Mouse (Mus musculus) intestine, embryonic 14.5 days (tissue): ENCODE measurements around the gene Olfr59. TPM values are rescaled to one million over a fixed set of nuclear protein-coding genes. Genes with fewer than 3 reads are reported as not detected.

Experiments
- ATAC-seq: fragments of 200-750 bp; cut with Nextera tagmentation; replicated peaks from 2 replicates; pipeline ENCODE4 v1.8.0; 2017; ENCODE audit warnings: low read depth, moderate number of reproducible peaks, moderate TSS enrichment, moderate library complexity; ENCODE audit not compliant: low FRiP score, low TSS enrichment
- DNase-seq: peaks from one replicate; pipeline ENCODE4 v3.0.0-alpha.2; 2018; ENCODE audit warnings: low spot score
- H3K27ac ChIP-seq: fragments of 300-500 bp; sonication (generic); 2 replicates; pipeline ENCODE4 v1.5.1; 2014; ENCODE audit warnings: low read depth, mild to moderate bottlenecking, control low read depth
- H3K27me3 ChIP-seq: fragments of 300-500 bp; sonication (generic); replicated peaks from 2 replicates; pipeline ENCODE4 v1.6.1; 2014; ENCODE audit warnings: low read length, control low read depth; ENCODE audit not compliant: control insufficient read depth, insufficient read depth
- H3K36me3 ChIP-seq: fragments of 300-500 bp; sonication (generic); 2 replicates; pipeline ENCODE4 v1.6.1; 2014; ENCODE audit warnings: low read length, control low read depth; ENCODE audit not compliant: control insufficient read depth, insufficient read depth
- H3K4me1 ChIP-seq: fragments of 300-500 bp; sonication (generic); replicated peaks from 2 replicates; pipeline ENCODE4 v1.6.1; 2014; ENCODE audit warnings: low read length, control low read depth, mixed read lengths; ENCODE audit not compliant: control insufficient read depth, insufficient read depth
- H3K4me2 ChIP-seq: fragments of 300-500 bp; sonication (generic); 2 replicates; pipeline ENCODE4 v1.6.1; 2014; ENCODE audit warnings: low read length
- H3K4me3 ChIP-seq: fragments of 300-500 bp; sonication (generic); 2 replicates; pipeline ENCODE4 v1.5.1; 2014; ENCODE audit warnings: low read depth, low read length, control low read depth, mixed read lengths
- H3K9ac ChIP-seq: fragments of 300-500 bp; sonication (generic); 2 replicates; pipeline ENCODE4 v1.6.1; 2014; ENCODE audit warnings: mild to moderate bottlenecking, low read length
- H3K9me3 ChIP-seq: fragments of 300-500 bp; sonication (generic); 2 replicates; pipeline ENCODE4 v1.6.1; 2016; ENCODE audit warnings: low read length, control low read depth; ENCODE audit not compliant: control insufficient read depth
- WGBS: fragments of 180-500 bp; shearing (Covaris S2); extraction: QIAGEN DNeasy Blood & Tissue Kit; methylation state at CpG from one replicate; pipeline ENCODE4 v1.1.7; 2014; 5-methylcytosine and 5-hydroxymethylcytosine counted together
- polyA plus RNA-seq: library from polyadenylated mRNA; unstranded; fragments of >200 nt; fragmentation: Nextera tagmentation; extraction: Ambion mirVana; gene quantifications from 2 replicates; pipeline ENCODE4 v1.2.1, GENCODE M21; 2014

The Olfr59 gene
- polyA plus RNA-seq, result not detected in 2 replicates

DNA sequence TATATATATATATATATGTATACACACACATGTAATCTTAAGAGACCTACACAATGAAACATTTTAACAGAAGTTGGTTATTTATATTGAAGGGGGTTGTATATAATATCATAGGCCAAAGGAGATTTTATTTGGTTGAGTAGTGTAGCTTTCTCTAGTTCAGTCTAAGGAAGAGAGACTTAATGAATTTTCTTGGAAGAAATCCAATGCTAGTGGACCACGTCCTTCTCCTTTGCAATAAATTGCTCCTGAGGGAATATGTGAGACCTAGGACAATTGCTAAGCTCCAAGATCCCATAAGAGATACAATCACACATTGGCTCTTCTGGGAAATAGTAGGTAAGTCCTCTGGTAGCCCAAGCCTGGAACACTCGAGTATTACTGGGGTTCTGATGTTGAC lies at the start of gene Olfr59:
Gene Olfr59, plus strand, starts transcription at position 301 of the 400 bp plus-strand sequence.
- no peak for DNase-seq
- Histone ChIP-seq H3K27ac (no peak within 1 kb of the TSS), H3K4me3 (no peak within 1 kb of the TSS), H3K4me1 (no peaks in the 10 kb centered on the region), H3K4me2 (no peak within 1 kb of the TSS), H3K9ac (no peak within 1 kb of the TSS), H3K27me3 (no peaks in the 10 kb centered on the region), H3K9me3 (0 out of 2 replicates have a peak, but pooled peaks cover 4% of the 10 kb centered on the region), H3K36me3 (no peaks in the 10 kb centered on the region)
- WGBS, result 58% methylated on average over 2 of the region's 2 CpGs
- ATAC-seq, result no peak

DNA sequence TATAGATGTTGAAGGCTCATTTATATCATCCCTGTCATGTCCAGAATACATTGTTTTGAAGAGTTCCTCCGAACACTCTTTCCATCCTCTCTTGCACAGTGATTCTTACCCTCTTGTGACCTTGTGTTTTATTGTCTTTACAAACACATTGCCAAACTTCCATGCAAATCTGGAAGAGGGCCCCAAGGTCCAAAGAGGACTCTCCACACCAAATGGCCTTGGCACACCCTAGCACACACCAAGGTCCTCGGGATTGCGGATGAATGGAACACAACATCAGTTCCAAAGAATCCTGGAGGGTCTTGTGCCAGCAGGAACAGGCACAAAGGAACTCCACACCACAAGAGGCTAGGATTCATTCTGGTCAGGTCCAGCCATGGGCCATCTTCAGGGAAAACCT lies 42.3 kb upstream of the Olfr59 start:
- Histone ChIP-seq H3K36me3 (no peaks in the 10 kb centered on the region), H3K27ac (no peak overlapping the region), H3K4me2 (no peak overlapping the region), H3K9me3 (no peaks in the 10 kb centered on the region), H3K9ac (no peak overlapping the region), H3K27me3 (no peaks in the 10 kb centered on the region), H3K4me3 (no peak overlapping the region), H3K4me1 (no peaks in the 10 kb centered on the region)
- ATAC-seq (no peak), DNase-seq (no peak)
- WGBS, result 86% methylated on average over 3 of the region's 3 CpGs

DNA sequence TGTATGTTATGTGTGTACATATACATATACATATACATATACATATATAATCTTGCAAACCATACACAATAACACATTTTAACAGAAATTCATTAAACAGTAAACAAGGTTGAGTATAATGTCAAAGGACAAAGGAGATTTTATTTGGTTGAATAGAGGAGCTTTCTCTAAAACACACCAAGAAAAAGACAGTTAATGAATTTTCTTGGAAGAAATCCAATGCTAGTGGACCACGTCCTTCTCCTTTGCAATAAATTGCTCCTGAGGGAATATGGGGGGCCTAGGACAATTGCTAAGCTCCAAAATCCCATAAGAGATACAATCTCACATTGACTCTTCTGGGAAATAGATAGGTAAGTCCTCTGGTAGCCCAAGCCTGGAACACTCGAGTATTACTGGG lies 24.0 kb upstream of the Olfr59 start, which contains the start of gene Olfr406:
Gene Olfr406, plus strand, starts transcription at position 301 of the 400 bp plus-strand sequence.
- 38% methylated on average over 2 of the region's 2 CpGs for WGBS
- ATAC-seq, result no peak
- Histone ChIP-seq H3K4me1 (no peaks in the 10 kb centered on the region), H3K9ac (no peak within 1 kb of the TSS), H3K4me2 (no peak within 1 kb of the TSS), H3K9me3 (no peaks in the 10 kb centered on the region), H3K27ac (no peak within 1 kb of the TSS), H3K36me3 (no peaks in the 10 kb centered on the region), H3K4me3 (no peak within 1 kb of the TSS), H3K27me3 (no peaks in the 10 kb centered on the region)
- no peak for DNase-seq

DNA sequence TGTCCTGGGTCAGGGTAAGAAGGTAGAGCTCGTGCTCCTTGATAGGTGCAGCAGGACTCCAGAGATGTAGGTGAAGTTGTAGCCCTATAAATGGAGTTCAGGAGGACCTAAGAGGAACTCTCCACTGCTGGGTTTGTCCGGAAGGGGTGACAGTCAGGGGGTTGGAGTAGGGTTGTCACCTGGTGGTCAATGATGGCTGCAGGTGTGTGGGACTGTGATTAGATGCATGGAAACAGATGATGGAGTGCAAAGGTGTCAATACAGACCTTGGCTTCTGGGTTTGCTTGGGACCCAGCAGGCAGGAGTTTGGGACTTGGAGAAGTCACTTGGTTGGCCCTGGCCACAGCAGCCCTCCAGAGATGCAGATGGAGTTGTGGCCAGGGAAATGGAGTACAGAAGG lies 3.7 kb downstream of the Olfr59 start:
- no peaks in the 10 kb centered on the region for H3K4me1 ChIP-seq
- DNase-seq, result no peak
- 81% methylated on average over 2 of the region's 2 CpGs for WGBS

DNA sequence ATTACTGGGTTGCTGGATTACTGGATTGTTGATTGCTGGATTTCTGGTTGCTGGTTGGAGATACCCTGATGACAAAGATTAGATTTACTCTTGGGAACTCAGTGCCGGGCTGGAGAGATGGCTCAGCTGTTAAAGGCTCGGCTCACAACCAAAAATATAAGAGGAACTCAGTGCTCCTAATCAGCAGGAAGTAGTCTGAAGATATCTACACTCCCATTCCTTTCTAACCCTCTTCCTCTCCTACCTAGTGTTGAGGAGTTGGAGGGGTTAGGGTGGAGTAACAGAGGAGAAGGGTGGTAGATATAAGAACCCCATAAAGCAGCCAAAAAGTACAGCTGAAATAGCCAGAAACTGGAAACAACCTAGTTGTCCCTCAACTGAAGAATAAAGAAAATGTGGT lies 42.5 kb downstream of the Olfr59 start:
- Histone ChIP-seq H3K9ac (no peak overlapping the region), H3K4me1 (no peaks in the 10 kb centered on the region), H3K4me3 (no peak overlapping the region), H3K27me3 (no peaks in the 10 kb centered on the region), H3K27ac (no peak overlapping the region), H3K36me3 (no peaks in the 10 kb centered on the region), H3K4me2 (no peak overlapping the region), H3K9me3 (no peaks in the 10 kb centered on the region)
- DNase-seq (no peak), ATAC-seq (no peak)
- WGBS, result 83% methylated on average over 2 of the region's 2 CpGs

More for the DNA sequence above, 3.7 kb downstream of the Olfr59 start:
- no peak overlapping the region for H3K4me2 ChIP-seq
- no peaks in the 10 kb centered on the region for H3K27me3 ChIP-seq
- no peak for ATAC-seq
- H3K4me3 ChIP-seq, result no peak overlapping the region
- no peak overlapping the region for H3K27ac ChIP-seq
- H3K36me3 ChIP-seq, result no peaks in the 10 kb centered on the region
- H3K9ac ChIP-seq, result no peak overlapping the region
- no peaks in the 10 kb centered on the region for H3K9me3 ChIP-seq

DNA sequence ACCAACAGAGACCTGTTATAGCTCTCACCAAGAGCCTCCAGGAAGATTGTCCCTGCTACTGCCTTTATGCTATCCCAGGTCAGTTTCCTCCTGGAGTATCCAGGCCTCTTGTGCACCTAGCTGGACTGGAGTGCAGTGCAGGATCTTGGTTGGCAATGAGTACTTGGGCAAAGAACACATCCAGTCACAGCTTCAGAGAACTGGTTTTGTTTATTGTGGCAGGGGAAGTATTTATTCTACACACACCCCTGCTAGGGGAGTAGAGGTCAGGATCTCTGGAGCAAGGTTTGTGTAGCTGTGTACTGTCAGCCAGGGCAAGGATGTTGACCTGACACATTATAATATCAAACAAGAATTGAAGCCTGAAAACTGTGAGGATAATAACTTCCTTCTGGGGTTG lies 45.2 kb downstream of the Olfr59 start:
- DNase-seq, result no peak
- H3K4me1 ChIP-seq, result no peaks in the 10 kb centered on the region
- H3K4me3 ChIP-seq, result no peak overlapping the region
- no peak overlapping the region for H3K27ac ChIP-seq
- no peaks in the 10 kb centered on the region for H3K27me3 ChIP-seq
- ATAC-seq, result no peak
- H3K9me3 ChIP-seq, result no peaks in the 10 kb centered on the region
- no peak overlapping the region for H3K9ac ChIP-seq
- no peaks in the 10 kb centered on the region for H3K36me3 ChIP-seq
- no peak overlapping the region for H3K4me2 ChIP-seq

DNA sequence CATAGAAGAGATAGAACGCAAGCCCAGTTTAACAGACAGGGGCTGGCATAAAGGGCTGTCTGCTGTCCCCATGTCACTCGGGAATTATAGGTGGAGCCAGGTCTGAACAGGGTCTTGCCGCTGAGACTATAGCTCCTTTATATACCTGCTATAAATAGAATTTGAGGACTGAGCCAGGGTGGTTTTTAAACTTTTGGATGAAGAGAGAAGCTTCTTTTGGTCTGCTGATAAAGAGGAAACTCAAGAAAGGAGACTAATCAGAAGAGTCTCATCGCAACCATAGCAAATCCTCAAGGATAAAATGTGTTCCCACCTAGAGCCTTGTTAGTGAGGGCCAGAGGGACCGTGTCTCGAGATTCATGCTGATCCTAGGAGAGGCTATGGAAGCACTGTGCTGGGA lies 54.4 kb downstream of the Olfr59 start, which contains the start of gene Olfr410:
Gene Olfr410, minus strand, starts transcription at position 101 of the 400 bp plus-strand sequence.
- no peak within 1 kb of the TSS for H3K4me2 ChIP-seq
- no peaks in the 10 kb centered on the region for H3K9me3 ChIP-seq
- DNase-seq (no peak), ATAC-seq (no peak)
- no peaks in the 10 kb centered on the region for H3K27me3 ChIP-seq
- H3K9ac ChIP-seq, result no peak within 1 kb of the TSS
- no peaks in the 10 kb centered on the region for H3K4me1 ChIP-seq
- no peak within 1 kb of the TSS for H3K4me3 ChIP-seq
- WGBS, result 82% methylated on average over 6 of the region's 6 CpGs
- H3K36me3 ChIP-seq, result no peaks in the 10 kb centered on the region
- H3K27ac ChIP-seq, result no peak within 1 kb of the TSS

Other genes with a start within 250 kb of the Olfr59 start
- gene Olfr139, start 227.2 kb upstream of the Olfr59 start, polyA plus RNA-seq, result not detected in 2 replicates
- gene Olfr399, start 227.1 kb upstream of the Olfr59 start, polyA plus RNA-seq, result not detected in 2 replicates
- gene Zfp616, start 213.8 kb upstream of the Olfr59 start, polyA plus RNA-seq, result not detected in 2 replicates
- not detected in 2 replicates for gene Olfr401, start 170.0 kb upstream of the Olfr59 start, polyA plus RNA-seq
- not detected in 2 replicates for gene Olfr402, start 130.2 kb upstream of the Olfr59 start, polyA plus RNA-seq
- gene Olfr403, start 97.5 kb upstream of the Olfr59 start, polyA plus RNA-seq, result not detected in 2 replicates
- gene Olfr43, start 72.4 kb upstream of the Olfr59 start, polyA plus RNA-seq, result not detected in 2 replicates
- gene Olfr406, start 23.9 kb upstream of the Olfr59 start, polyA plus RNA-seq, result not detected in 2 replicates
- gene Olfr410, start 54.3 kb downstream of the Olfr59 start, polyA plus RNA-seq, result not detected in 2 replicates
- not detected in 2 replicates for gene Olfr411, start 68.9 kb downstream of the Olfr59 start, polyA plus RNA-seq
- not detected in 2 replicates for gene Olfr412, start 78.3 kb downstream of the Olfr59 start, polyA plus RNA-seq